Mouse (Mus musculus): Measurements from ENCODE around the gene Limch1. TPM values are rescaled to one million over a fixed set of nuclear protein-coding genes. Genes with fewer than 3 reads are reported as not detected.

Gene Limch1
- polyA plus RNA-seq, 1 experiment from 2014 or later = 67.8 TPM

GRCm38 (mm10) chr5:67103016-67103415, 357.4 kb downstream of the Limch1 start:
- peaks cover 78% of the 10 kb centered on the region for H3K27me3 ChIP-seq (ENCODE audit: insufficient read depth, low read length)
- 4% methylated on average over 3 of the region's 3 CpGs for WGBS
- no peak overlapping the region for H3K4me3 ChIP-seq (ENCODE audit: low read depth, low read length)

DNA sequence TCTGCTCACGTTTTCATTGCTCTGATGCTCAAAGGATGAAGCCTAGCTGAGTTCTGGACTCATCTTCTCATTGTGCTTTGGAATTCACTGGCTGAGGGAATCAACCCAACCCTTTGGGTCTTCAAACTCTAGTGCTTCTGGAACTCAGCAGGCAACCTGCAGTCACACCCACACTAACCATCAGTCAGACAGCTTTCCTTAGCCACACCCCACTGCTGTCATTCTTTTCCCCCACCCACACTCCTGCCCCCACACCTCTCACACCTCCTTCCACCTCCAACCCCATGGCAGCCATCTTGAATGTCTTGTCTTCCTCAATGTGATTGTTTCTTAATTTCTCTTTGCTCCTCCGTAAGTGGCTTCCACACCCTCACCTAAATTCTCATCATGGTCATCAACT, 360.6 kb downstream of the Limch1 start:
- ATAC-seq (ENCODE audit: insufficient read depth) = no peak
- WGBS = 83% methylated on average over 2 of the region's 2 CpGs

More at GRCm38 (mm10) chr5:67103016-67103415, 357.4 kb downstream of the Limch1 start:
- H3K9me3 ChIP-seq (ENCODE audit: low read depth, low read length) = no peaks in the 10 kb centered on the region
- H3K4me1 ChIP-seq (ENCODE audit: insufficient read depth) = no peaks in the 10 kb centered on the region
- H3K4me2 ChIP-seq = no peak overlapping the region
- no peak overlapping the region for H3K9ac ChIP-seq
- no peak overlapping the region for H3K27ac ChIP-seq (ENCODE audit: low read depth)
- no peaks in the 10 kb centered on the region for H3K36me3 ChIP-seq (ENCODE audit: insufficient read depth)
- no peak for TF ChIP-seq CTCF (IDR thresholded peaks at IDR 0.05; ENCODE audit: low read depth)
- DNase-seq (no peak), ATAC-seq (ENCODE audit: insufficient read depth) (no peak)

More for the DNA sequence above, 360.6 kb downstream of the Limch1 start:
- H3K27ac ChIP-seq (ENCODE audit: low read depth) = no peak overlapping the region
- H3K4me3 ChIP-seq (ENCODE audit: low read depth, low read length) = no peak overlapping the region
- no peak overlapping the region for H3K4me2 ChIP-seq
- H3K4me1 ChIP-seq (ENCODE audit: insufficient read depth) = no peaks in the 10 kb centered on the region
- no peaks in the 10 kb centered on the region for H3K9me3 ChIP-seq (ENCODE audit: low read depth, low read length)
- no peak for TF ChIP-seq CTCF (IDR thresholded peaks at IDR 0.05; ENCODE audit: low read depth)
- H3K27me3 ChIP-seq (ENCODE audit: insufficient read depth, low read length) = peaks cover 48% of the 10 kb centered on the region
- H3K9ac ChIP-seq = no peak overlapping the region
- no peaks in the 10 kb centered on the region for H3K36me3 ChIP-seq (ENCODE audit: insufficient read depth)
- DNase-seq = no peak

Small RNA genes lying within 50 kb of the gene (microRNA-seq; reads per million reads assigned to microRNA genes)
- gene Gm23841 (ENCODE audit: borderline number of aligned reads) = not detected

Other genes with a start within 250 kb of the Limch1 start
- gene Apbb2, start 127.0 kb upstream of the Limch1 start, polyA plus RNA-seq (2014; fragmentation: Nextera tagmentation; extraction: Ambion mirVana) = 49.8 and 54.6 TPM in 2 replicates
- 60.5 and 61.0 TPM in 2 replicates for gene Uchl1, start 69.7 kb upstream of the Limch1 start, polyA plus RNA-seq (2014; fragmentation: Nextera tagmentation; extraction: Ambion mirVana)